Mouse (Mus musculus): ENCODE results near the gene Gpr107.
A peak's percentile ranks its signal among the peaks of the same experiment; 100 is the strongest.

Gpr107 gene

GRCm38 (mm10) chr2:31127899-31128298 is 24.2 kb upstream of the Gpr107 start:
- no peak for DNase-seq

GRCm38 (mm10) chr2:31129742-31130518 is 22.2 kb upstream of the Gpr107 start:
- DNase-seq: no peak

GRCm38 (mm10) chr2:31130815-31131299 is 21.3 kb upstream of the Gpr107 start:
- no peak for DNase-seq

GRCm38 (mm10) chr2:31132682-31133081 is 19.4 kb upstream of the Gpr107 start:
- DNase-seq: peak; percentile 45

- DNase-seq: no peak
These were observed 18.1 kb upstream of the Gpr107 start for GRCm38 (mm10) chr2:31133981-31134380.

- DNase-seq: peak; percentile 33
These were observed 16.6 kb upstream of the Gpr107 start for GRCm38 (mm10) chr2:31135512-31135931.

- no peak for DNase-seq
These were observed 15.8 kb upstream of the Gpr107 start for GRCm38 (mm10) chr2:31136338-31136737.

- peak; percentile 30 for DNase-seq
These were observed 15.0 kb upstream of the Gpr107 start for GRCm38 (mm10) chr2:31137018-31137590.

- DNase-seq: peak; percentile 41
These were observed 12.9 kb upstream of the Gpr107 start for GRCm38 (mm10) chr2:31139174-31139632.

- peak; percentile 31 for DNase-seq
These were observed 11.9 kb upstream of the Gpr107 start for GRCm38 (mm10) chr2:31139991-31140771.

- DNase-seq: no peak
These were observed 11.4 kb upstream of the Gpr107 start for GRCm38 (mm10) chr2:31140772-31141073.

- DNase-seq: peak; percentile 63
These were observed 10.8 kb upstream of the Gpr107 start for GRCm38 (mm10) chr2:31141074-31141866.

GRCm38 (mm10) chr2:31141867-31142454 is 10.2 kb upstream of the Gpr107 start, which contains the start of gene Fnbp1:
Fnbp1 (minus strand) TSS chr2:31142008.
- DNase-seq: peak; percentile 84

GRCm38 (mm10) chr2:31142505-31142904 is 9.6 kb upstream of the Gpr107 start:
- peak; percentile 39 for DNase-seq

GRCm38 (mm10) chr2:31143326-31143725 is 8.8 kb upstream of the Gpr107 start:
- DNase-seq: no peak

GRCm38 (mm10) chr2:31143768-31144695 is 8.1 kb upstream of the Gpr107 start:
- DNase-seq: no peak

GRCm38 (mm10) chr2:31144901-31145300 is 7.2 kb upstream of the Gpr107 start:
- no peak for DNase-seq

GRCm38 (mm10) chr2:31147054-31147453 is 5.1 kb upstream of the Gpr107 start:
- no peak for DNase-seq

GRCm38 (mm10) chr2:31150762-31151161 is 1.4 kb upstream of the Gpr107 start:
- DNase-seq: no peak

GRCm38 (mm10) chr2:31156846-31157245 is 4.7 kb downstream of the Gpr107 start:
- DNase-seq: no peak
